Mouse (Mus musculus): ENCODE measurements around the gene Bend6. TPM values are rescaled to one million over a fixed set of nuclear protein-coding genes. Genes with fewer than 3 reads are reported as not detected.
"Not testable (repeated sequence)": the region's sequence is repeated elsewhere in the genome, so short reads cannot be mapped to it uniquely, and the experiment has no call there.

Gene Bend6
- total and polyA plus RNA-seq, 3 experiments = 0.04 to 0.08 TPM; not detected in 1

DNA sequence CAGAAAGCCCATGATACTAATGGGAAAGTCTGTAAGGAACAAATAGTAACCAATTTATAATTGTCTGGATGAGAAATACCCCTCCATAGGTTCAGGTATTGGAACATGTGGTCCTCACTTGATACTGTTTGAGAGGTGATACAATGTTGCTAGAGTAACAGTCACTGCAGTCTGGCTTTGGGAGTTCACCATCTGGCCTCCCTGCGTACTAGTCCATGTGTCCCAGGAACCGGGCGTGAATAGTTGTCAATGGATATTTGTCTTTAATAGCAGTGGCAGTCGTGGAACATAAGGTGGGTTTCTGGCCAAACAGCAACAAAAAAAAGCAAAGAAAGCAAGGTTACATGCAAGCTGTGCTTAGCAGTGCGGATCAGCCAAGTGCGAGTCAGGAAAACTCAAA, 63.8 kb downstream of the Bend6 start:
- no peaks in the 10 kb centered on the region for H3K36me3 ChIP-seq (ENCODE audit: control insufficient read depth in 1 of 2, insufficient read depth in 2 of 2, low read length in 2 of 2)
- TF ChIP-seq ETS1 (IDR thresholded peaks at IDR 0.05; ENCODE audit: low read depth, low read length) (no peak), MEF2A (IDR thresholded peaks at IDR 0.05; ENCODE audit: extremely low read depth, insufficient replicate concordance, low read depth, low read length, poor library complexity, severe bottlenecking) (no peak), EP300 (IDR thresholded peaks at IDR 0.05; ENCODE audit: low read depth in 1 of 2, low read length in 2 of 2) (no peak), TAL1 (IDR thresholded peaks at IDR 0.05; ENCODE audit: low read length) (no peak), RCOR1 (IDR thresholded peaks at IDR 0.05; ENCODE audit: low read depth, low read length) (no peak), TCF12 (IDR thresholded peaks at IDR 0.05; ENCODE audit: low read depth, low read length) (no peak), ELF1 (IDR thresholded peaks at IDR 0.05; ENCODE audit: low read depth, low read length) (no peak), MAX (IDR thresholded peaks at IDR 0.05; ENCODE audit: low read length) (no peak), GABPA (IDR thresholded peaks at IDR 0.05; ENCODE audit: low read depth, low read length) (no peak), MAZ (IDR thresholded peaks at IDR 0.05; ENCODE audit: low read depth, low read length) (no peak), UBTF (IDR thresholded peaks at IDR 0.05; ENCODE audit: borderline replicate concordance, insufficient read depth, low read depth, low read length) (no peak), USF2 (IDR thresholded peaks at IDR 0.05; ENCODE audit: borderline replicate concordance in 1 of 2, insufficient read depth in 1 of 2, low read depth in 1 of 2, low read length in 2 of 2) (no peak), MXI1 (IDR thresholded peaks at IDR 0.05; ENCODE audit: low read depth, low read length) (no peak), ZMIZ1 (IDR thresholded peaks at IDR 0.05; ENCODE audit: low read depth, low read length) (no peak), SIN3A (IDR thresholded peaks at IDR 0.05; ENCODE audit: low read length) (no peak), KAT2A (conservative IDR thresholded peaks at IDR 0.05; ENCODE audit: low read depth, low read length) (no peak), SMC3 (IDR thresholded peaks at IDR 0.05; ENCODE audit: low read depth, low read length) (no peak), HCFC1 (IDR thresholded peaks at IDR 0.05; ENCODE audit: low read depth, low read length) (no peak), NRF1 (IDR thresholded peaks at IDR 0.05; ENCODE audit: insufficient read depth, low read depth, low read length, poor library complexity, severe bottlenecking) (no peak)
- H3K9me3 ChIP-seq (replicated peaks; ENCODE audit: insufficient read depth, low read length) = no peaks in the 10 kb centered on the region
- no peak overlapping the region for H3K9ac ChIP-seq (ENCODE audit: control insufficient read depth, low read depth, low read length, poor library complexity, severe bottlenecking)
- no peaks in the 10 kb centered on the region for H3K4me1 ChIP-seq (ENCODE audit: control insufficient read depth in 1 of 2, insufficient read depth in 2 of 2, low read length in 2 of 2)
- no peaks in the 10 kb centered on the region for H3K79me2 ChIP-seq (ENCODE audit: control insufficient read depth, insufficient read depth, low read length, poor library complexity)
- no peak for DNase-seq (ENCODE audit: low read depth, low spot score)
- no peak overlapping the region for H3K27ac ChIP-seq (ENCODE audit: control insufficient read depth, low read depth, low read length)
- H3K27me3 ChIP-seq (ENCODE audit: control insufficient read depth in 1 of 2, insufficient read depth in 2 of 2, low read length in 2 of 2) = no peaks in the 10 kb centered on the region
- H3K4me3 ChIP-seq (ENCODE audit: control insufficient read depth in 1 of 2, insufficient read depth in 1 of 2, low read depth in 2 of 2, low read length in 2 of 2) = no peak overlapping the region

DNA sequence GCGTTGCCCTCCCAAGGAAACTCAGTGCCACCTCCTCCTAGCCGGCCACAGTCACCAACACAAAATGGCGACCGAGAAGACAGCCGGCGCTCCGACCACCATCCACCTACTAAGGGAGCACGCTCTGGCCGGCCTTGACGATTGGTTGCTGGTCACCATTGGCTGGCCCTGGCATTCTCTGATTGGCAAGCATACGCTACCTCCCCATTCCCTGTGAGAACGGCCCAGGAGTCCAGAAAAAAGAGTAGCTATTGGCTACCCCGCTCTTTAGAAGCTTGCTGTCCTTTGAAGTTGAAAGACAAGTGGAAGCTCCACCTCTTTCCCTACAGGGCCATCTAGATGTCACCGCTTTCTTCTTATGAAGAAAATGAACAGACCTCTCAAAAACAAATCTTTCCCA, 68.7 kb downstream of the Bend6 start:
- H3K9ac ChIP-seq (ENCODE audit: control insufficient read depth, low read depth, low read length, poor library complexity, severe bottlenecking); H3K4me3 ChIP-seq (ENCODE audit: control insufficient read depth in 1 of 2, insufficient read depth in 1 of 2, low read depth in 2 of 2, low read length in 2 of 2); H3K27me3 ChIP-seq (ENCODE audit: control insufficient read depth in 1 of 2, insufficient read depth in 2 of 2, low read length in 2 of 2); H3K27ac ChIP-seq (ENCODE audit: control insufficient read depth, low read depth, low read length); H3K4me1 ChIP-seq (ENCODE audit: control insufficient read depth in 1 of 2, insufficient read depth in 2 of 2, low read length in 2 of 2); H3K79me2 ChIP-seq (ENCODE audit: control insufficient read depth, insufficient read depth, low read length, poor library complexity); H3K9me3 ChIP-seq (replicated peaks; ENCODE audit: insufficient read depth, low read length); H3K36me3 ChIP-seq (ENCODE audit: control insufficient read depth in 1 of 2, insufficient read depth in 2 of 2, low read length in 2 of 2); DNase-seq (ENCODE audit: low read depth, low spot score): not testable (repeated sequence)

Measured in MEL (cell line).